Mouse (Mus musculus) lung, postnatal 0 days (tissue): ENCODE results near the gene Mien1.

Source experiments
- CTCF ChIP-seq: IDR thresholded peaks from 2 replicates; pipeline ENCODE4 v1.5.1; 2016; ENCODE audit warnings: antibody characterized with exemption, mild to moderate bottlenecking
- EP300 ChIP-seq: IDR thresholded peaks from 2 replicates; pipeline ENCODE4 v1.6.1; 2016; ENCODE audit warnings: antibody characterized with exemption, mild to moderate bottlenecking, control low read depth

DNA sequence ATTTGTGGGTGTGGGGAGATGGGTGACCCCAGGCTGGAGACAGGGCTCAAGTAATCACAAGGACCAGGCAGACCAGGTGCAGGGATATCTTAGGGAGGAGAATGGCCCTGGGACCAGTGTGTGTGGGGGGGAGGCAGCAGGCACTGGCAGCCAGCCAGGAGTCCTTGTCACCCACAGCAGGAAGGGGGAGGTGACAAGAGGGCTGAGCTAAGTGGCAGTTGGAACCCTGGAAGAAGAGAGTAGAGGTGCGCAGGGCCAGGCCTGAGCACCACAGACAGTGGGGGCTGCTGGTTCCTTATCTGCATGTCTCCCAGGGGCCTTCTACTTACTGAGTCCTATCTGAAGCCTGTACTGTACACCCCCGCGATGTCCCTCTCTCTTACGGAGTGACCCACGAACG, 45.5 kb downstream of the Mien1 start:
- TF ChIP-seq EP300, result no peak
- no peak for TF ChIP-seq CTCF
